Mouse (Mus musculus) midbrain, embryonic 14.5 days (tissue): ENCODE data around the gene Zfp839. TPM values are rescaled to one million over a fixed set of nuclear protein-coding genes. Genes with fewer than 3 reads are reported as not detected.
A peak's percentile ranks its signal among the peaks of the same experiment; 100 is the strongest.

Experiments used
- ATAC-seq: fragments of 200-750 bp; cut with Nextera tagmentation; 2 replicates; pipeline ENCODE4 v1.8.0; 2017; ENCODE audit warnings: moderate number of reproducible peaks, moderate library complexity; ENCODE audit not compliant: low FRiP score, low TSS enrichment
- DNase-seq: peaks from one replicate; pipeline ENCODE4 v3.0.0-alpha.2; 2015
- H3K27ac ChIP-seq: fragments of 300-500 bp; sonication (generic); replicated peaks from 2 replicates; pipeline ENCODE4 v1.5.1; 2014; ENCODE audit warnings: mild to moderate bottlenecking, low read depth, low read length, moderate library complexity
- H3K27me3 ChIP-seq: fragments of 300-500 bp; sonication (generic); 2 replicates; pipeline ENCODE4 v1.6.1; 2014; ENCODE audit warnings: low read length, control low read depth, mixed read lengths; ENCODE audit not compliant: control insufficient read depth, insufficient read depth
- H3K36me3 ChIP-seq: fragments of 300-500 bp; sonication (generic); 2 replicates; pipeline ENCODE4 v1.6.1; 2014; ENCODE audit warnings: low read length, control low read depth; ENCODE audit not compliant: control insufficient read depth, insufficient read depth
- H3K4me1 ChIP-seq: fragments of 300-500 bp; sonication (generic); 2 replicates; pipeline ENCODE4 v1.6.1; 2014; ENCODE audit warnings: mild to moderate bottlenecking, antibody characterized with exemption, low read length, control low read depth; ENCODE audit not compliant: control insufficient read depth, insufficient read depth
- H3K4me2 ChIP-seq: fragments of 300-500 bp; sonication (generic); 2 replicates; pipeline ENCODE4 v1.6.1; 2014; ENCODE audit warnings: mild to moderate bottlenecking, low read length, moderate library complexity
- H3K4me3 ChIP-seq: fragments of 300-500 bp; sonication (generic); replicated peaks from 2 replicates; pipeline ENCODE4 v1.5.1; 2014; ENCODE audit warnings: low read depth, low read length
- H3K9ac ChIP-seq: fragments of 300-500 bp; sonication (generic); replicated peaks from 2 replicates; pipeline ENCODE4 v1.6.1; 2014; ENCODE audit warnings: mild to moderate bottlenecking, low read length, moderate library complexity
- H3K9me3 ChIP-seq: fragments of 300-500 bp; sonication (generic); 2 replicates; pipeline ENCODE4 v1.6.1; 2016; ENCODE audit warnings: low read length, control low read depth, mixed read lengths; ENCODE audit not compliant: control insufficient read depth
- WGBS: fragments of 180-500 bp; shearing (Covaris S2); extraction: QIAGEN DNeasy Blood & Tissue Kit; methylation state at CpG from one replicate; pipeline ENCODE4 v1.1.7; 2014; 5-methylcytosine and 5-hydroxymethylcytosine counted together
- polyA plus RNA-seq: library from polyadenylated mRNA; unstranded; fragments of >200 nt; fragmentation: Nextera tagmentation; extraction: Ambion mirVana; gene quantifications from 2 replicates; pipeline ENCODE4 v1.2.1, GENCODE M21; 2014

Zfp839 gene
- 2.0 and 3.1 TPM in 2 replicates for polyA plus RNA-seq

- peak; percentile 86 for ATAC-seq
- Histone ChIP-seq H3K27me3 (peaks cover 12% of the 10 kb centered on the region), H3K9ac (peak within 1 kb of the TSS; percentile 90), H3K36me3 (no peaks in the 10 kb centered on the region; the same call in 1 of the 2 replicates), H3K27ac (peak within 1 kb of the TSS; percentile 61), H3K9me3 (no peaks in the 10 kb centered on the region), H3K4me2 (peak within 1 kb of the TSS; percentile 73), H3K4me1 (peaks cover 12% of the 10 kb centered on the region; the same call in 1 of the 2 replicates), H3K4me3 (peak within 1 kb of the TSS; percentile 79)
- under 1% methylated on average over 89 of the region's 89 CpGs for WGBS
- DNase-seq: peak; percentile 88
Observed at GRCm38 (mm10) chr12:110850010-110850928, at the start of gene Zfp839. TSS of gene Zfp839 (plus strand) at chr12:110850253.

- no peak overlapping the region for H3K9ac ChIP-seq
- 85% methylated on average over 10 of the region's 10 CpGs for WGBS
- H3K4me1 ChIP-seq: peaks cover 5% of the 10 kb centered on the region; the same call in 1 of the 2 replicates
- no peaks in the 10 kb centered on the region for H3K9me3 ChIP-seq
- H3K27ac ChIP-seq: no peak overlapping the region
- no peak overlapping the region for H3K4me3 ChIP-seq
- DNase-seq (no peak), ATAC-seq (no peak)
- H3K4me2 ChIP-seq: no peak overlapping the region
- peaks cover 11% of the 10 kb centered on the region; the same call in 1 of the 2 replicates for H3K36me3 ChIP-seq
- no peaks in the 10 kb centered on the region for H3K27me3 ChIP-seq
Observed at GRCm38 (mm10) chr12:110801876-110802464, 48.1 kb upstream of the Zfp839 start.

- peaks cover 5% of the 10 kb centered on the region; the same call in 1 of the 2 replicates for H3K4me1 ChIP-seq
- DNase-seq (no peak), ATAC-seq (no peak)
- H3K36me3 ChIP-seq: peaks cover 19% of the 10 kb centered on the region
- no peaks in the 10 kb centered on the region for H3K27me3 ChIP-seq
- no peak overlapping the region for H3K27ac ChIP-seq
- H3K9me3 ChIP-seq: no peaks in the 10 kb centered on the region
- 89% methylated on average over 5 of the region's 5 CpGs for WGBS
- no peak overlapping the region for H3K9ac ChIP-seq
- no peak overlapping the region for H3K4me3 ChIP-seq
- H3K4me2 ChIP-seq: no peak overlapping the region
Observed at GRCm38 (mm10) chr12:110802674-110803297, 47.3 kb upstream of the Zfp839 start.

GRCm38 (mm10) chr12:110804261-110804660 is 45.8 kb upstream of the Zfp839 start:
- Histone ChIP-seq H3K27ac (no peak overlapping the region), H3K4me3 (no peak overlapping the region), H3K9ac (no peak overlapping the region), H3K36me3 (peaks cover 22% of the 10 kb centered on the region), H3K4me2 (no peak overlapping the region), H3K9me3 (no peaks in the 10 kb centered on the region), H3K27me3 (no peaks in the 10 kb centered on the region), H3K4me1 (peaks cover 5% of the 10 kb centered on the region; the same call in 1 of the 2 replicates)
- 13% methylated on average over 10 of the region's 10 CpGs for WGBS
- DNase-seq (peak; percentile 75), ATAC-seq (no peak)

- Histone ChIP-seq H3K27ac (no peak overlapping the region), H3K27me3 (no peaks in the 10 kb centered on the region), H3K4me2 (no peak overlapping the region), H3K36me3 (peaks cover 24% of the 10 kb centered on the region), H3K4me1 (peaks cover 5% of the 10 kb centered on the region; the same call in 1 of the 2 replicates), H3K9ac (no peak overlapping the region), H3K4me3 (no peak overlapping the region), H3K9me3 (no peaks in the 10 kb centered on the region)
- ATAC-seq (no peak), DNase-seq (peak; percentile 12)
- 79% methylated on average over 3 of the region's 3 CpGs for WGBS
Observed at GRCm38 (mm10) chr12:110806301-110806970, 43.6 kb upstream of the Zfp839 start.

GRCm38 (mm10) chr12:110808430-110808829 is 41.6 kb upstream of the Zfp839 start:
- DNase-seq (peak; percentile 8), ATAC-seq (no peak)
- 18% methylated on average over 10 of the region's 10 CpGs for WGBS
- peaks cover 35% of the 10 kb centered on the region for H3K36me3 ChIP-seq
- H3K4me1 ChIP-seq: peaks cover 5% of the 10 kb centered on the region; the same call in 1 of the 2 replicates
- H3K9ac ChIP-seq: no peak overlapping the region
- no peaks in the 10 kb centered on the region for H3K27me3 ChIP-seq
- no peak overlapping the region for H3K27ac ChIP-seq
- no peaks in the 10 kb centered on the region for H3K9me3 ChIP-seq
- no peak overlapping the region for H3K4me2 ChIP-seq
- no peak overlapping the region for H3K4me3 ChIP-seq

- H3K27ac ChIP-seq: no peak overlapping the region
- H3K27me3 ChIP-seq: no peaks in the 10 kb centered on the region
- ATAC-seq: no peak
- H3K9me3 ChIP-seq: no peaks in the 10 kb centered on the region
- H3K36me3 ChIP-seq: peaks cover 38% of the 10 kb centered on the region
- no peak overlapping the region for H3K4me3 ChIP-seq
- no peak for DNase-seq
- no peak overlapping the region for H3K4me2 ChIP-seq
- H3K4me1 ChIP-seq: peaks cover 5% of the 10 kb centered on the region; the same call in 1 of the 2 replicates
- WGBS: 78% methylated on average over 5 of the region's 5 CpGs
- H3K9ac ChIP-seq: no peak overlapping the region
Observed at GRCm38 (mm10) chr12:110808848-110809247, 41.2 kb upstream of the Zfp839 start.

- no peak overlapping the region for H3K4me2 ChIP-seq
- H3K9me3 ChIP-seq: no peaks in the 10 kb centered on the region
- peaks cover 18% of the 10 kb centered on the region; the same call in 1 of the 2 replicates for H3K36me3 ChIP-seq
- no peak overlapping the region for H3K27ac ChIP-seq
- H3K9ac ChIP-seq: no peak overlapping the region
- no peaks in the 10 kb centered on the region for H3K27me3 ChIP-seq
- ATAC-seq (no peak), DNase-seq (no peak)
- 89% methylated on average over 9 of the region's 9 CpGs for WGBS
- no peak overlapping the region for H3K4me3 ChIP-seq
- H3K4me1 ChIP-seq: no peaks in the 10 kb centered on the region
Observed at GRCm38 (mm10) chr12:110813132-110813531, 36.9 kb upstream of the Zfp839 start.
